Mouse (Mus musculus): Measurements from ENCODE around the gene Plk5. TPM values are rescaled to one million over a fixed set of nuclear protein-coding genes. Genes with fewer than 3 reads are reported as not detected.
A peak's percentile ranks its signal among the peaks of the same experiment; 100 is the strongest.

Plk5 gene
- polyA plus RNA-seq, 1 experiment from 2014 or later: 0.16 TPM

GRCm38 (mm10) chr10:80350292-80350691, 6.0 kb upstream of the Plk5 start:
- no peak overlapping the region for H3K27ac ChIP-seq
- peaks cover 99% of the 10 kb centered on the region for H3K27me3 ChIP-seq (ENCODE audit: insufficient read depth, poor library complexity, severe bottlenecking)
- DNase-seq (ENCODE audit: low spot score): peak; percentile 92
- no peaks in the 10 kb centered on the region for H3K36me3 ChIP-seq
- peaks cover 37% of the 10 kb centered on the region for H3K4me1 ChIP-seq
- 5% methylated on average over 7 of the region's 7 CpGs for WGBS
- H3K9me3 ChIP-seq: no peaks in the 10 kb centered on the region
- no peak overlapping the region for H3K4me3 ChIP-seq

- Histone ChIP-seq H3K9me3 (no peaks in the 10 kb centered on the region), H3K27ac (no peak overlapping the region), H3K4me1 (peaks cover 43% of the 10 kb centered on the region), H3K36me3 (no peaks in the 10 kb centered on the region), H3K27me3 (ENCODE audit: insufficient read depth, poor library complexity, severe bottlenecking) (peaks cover 99% of the 10 kb centered on the region), H3K4me3 (no peak overlapping the region)
- 26% methylated on average over 11 of the region's 11 CpGs for WGBS
- no peak for DNase-seq (ENCODE audit: low spot score)
Observed at GRCm38 (mm10) chr10:80351896-80352295, 4.4 kb upstream of the Plk5 start.

GRCm38 (mm10) chr10:80352727-80353126, 3.5 kb upstream of the Plk5 start:
- H3K27ac ChIP-seq: no peak overlapping the region
- 41% methylated on average over 8 of the region's 8 CpGs for WGBS
- no peak for DNase-seq (ENCODE audit: low spot score)
- H3K36me3 ChIP-seq: no peaks in the 10 kb centered on the region
- no peak overlapping the region for H3K4me3 ChIP-seq
- no peaks in the 10 kb centered on the region for H3K9me3 ChIP-seq
- H3K4me1 ChIP-seq: peaks cover 43% of the 10 kb centered on the region
- H3K27me3 ChIP-seq (ENCODE audit: insufficient read depth, poor library complexity, severe bottlenecking): peaks cover 99% of the 10 kb centered on the region

- DNase-seq (ENCODE audit: low spot score): no peak
- Histone ChIP-seq H3K27me3 (ENCODE audit: insufficient read depth, poor library complexity, severe bottlenecking) (peaks cover 99% of the 10 kb centered on the region), H3K27ac (no peak overlapping the region), H3K4me3 (no peak overlapping the region), H3K9me3 (no peaks in the 10 kb centered on the region), H3K36me3 (no peaks in the 10 kb centered on the region), H3K4me1 (peaks cover 29% of the 10 kb centered on the region)
- WGBS: 13% methylated on average over 9 of the region's 9 CpGs
Observed at GRCm38 (mm10) chr10:80355431-80355830, 828 bp upstream of the Plk5 start.

- Histone ChIP-seq H3K36me3 (no peaks in the 10 kb centered on the region), H3K9me3 (no peaks in the 10 kb centered on the region), H3K27ac (no peak overlapping the region), H3K4me3 (peak overlapping the region; percentile 49), H3K27me3 (ENCODE audit: insufficient read depth, poor library complexity, severe bottlenecking) (peaks cover 99% of the 10 kb centered on the region), H3K4me1 (peaks cover 28% of the 10 kb centered on the region)
- DNase-seq (ENCODE audit: low spot score): no peak
- 4% methylated on average over 34 of the region's 34 CpGs for WGBS
Observed at GRCm38 (mm10) chr10:80356737-80357136, 478 bp downstream of the Plk5 start.

GRCm38 (mm10) chr10:80357336-80357735, 1.1 kb downstream of the Plk5 start:
- DNase-seq (ENCODE audit: low spot score): no peak
- 34% methylated on average over 7 of the region's 7 CpGs for WGBS
- H3K36me3 ChIP-seq: no peaks in the 10 kb centered on the region
- no peaks in the 10 kb centered on the region for H3K9me3 ChIP-seq
- peaks cover 94% of the 10 kb centered on the region for H3K27me3 ChIP-seq (ENCODE audit: insufficient read depth, poor library complexity, severe bottlenecking)
- peaks cover 26% of the 10 kb centered on the region for H3K4me1 ChIP-seq
- H3K27ac ChIP-seq: no peak overlapping the region
- no peak overlapping the region for H3K4me3 ChIP-seq

- H3K4me1 ChIP-seq: peaks cover 19% of the 10 kb centered on the region
- 7% methylated on average over 31 of the region's 31 CpGs for WGBS
- H3K27me3 ChIP-seq (ENCODE audit: insufficient read depth, poor library complexity, severe bottlenecking): peaks cover 94% of the 10 kb centered on the region
- H3K4me3 ChIP-seq: peak overlapping the region; percentile 44
- no peaks in the 10 kb centered on the region for H3K9me3 ChIP-seq
- no peak for DNase-seq (ENCODE audit: low spot score)
- H3K36me3 ChIP-seq: no peaks in the 10 kb centered on the region
- no peak overlapping the region for H3K27ac ChIP-seq
Observed at GRCm38 (mm10) chr10:80357994-80358639, 1.9 kb downstream of the Plk5 start.

- H3K27ac ChIP-seq: no peak overlapping the region
- H3K27me3 ChIP-seq (ENCODE audit: insufficient read depth, poor library complexity, severe bottlenecking): peaks cover 91% of the 10 kb centered on the region
- H3K4me3 ChIP-seq: no peak overlapping the region
- DNase-seq (ENCODE audit: low spot score): no peak
- H3K9me3 ChIP-seq: 0 out of 2 replicates have a peak, but pooled peaks cover 4% of the 10 kb centered on the region
- no peaks in the 10 kb centered on the region for H3K36me3 ChIP-seq
- H3K4me1 ChIP-seq: peaks cover 7% of the 10 kb centered on the region
- WGBS: 50% methylated on average over 6 of the region's 6 CpGs
Observed at GRCm38 (mm10) chr10:80363734-80364133, 7.5 kb downstream of the Plk5 start.

GRCm38 (mm10) chr10:80365736-80366135, 9.5 kb downstream of the Plk5 start:
- H3K36me3 ChIP-seq: no peaks in the 10 kb centered on the region
- peaks cover 71% of the 10 kb centered on the region for H3K27me3 ChIP-seq (ENCODE audit: insufficient read depth, poor library complexity, severe bottlenecking)
- WGBS: 60% methylated on average over 6 of the region's 6 CpGs
- no peak overlapping the region for H3K4me3 ChIP-seq
- no peak overlapping the region for H3K27ac ChIP-seq
- H3K4me1 ChIP-seq: peaks cover 7% of the 10 kb centered on the region
- 0 out of 2 replicates have a peak, but pooled peaks cover 4% of the 10 kb centered on the region for H3K9me3 ChIP-seq
- no peak for DNase-seq (ENCODE audit: low spot score)

GRCm38 (mm10) chr10:80367954-80368353, 11.7 kb downstream of the Plk5 start:
- 0 out of 2 replicates have a peak, but pooled peaks cover 4% of the 10 kb centered on the region for H3K9me3 ChIP-seq
- H3K27me3 ChIP-seq (ENCODE audit: insufficient read depth, poor library complexity, severe bottlenecking): peaks cover 65% of the 10 kb centered on the region
- DNase-seq (ENCODE audit: low spot score): no peak
- H3K4me3 ChIP-seq: no peak overlapping the region
- peaks cover 17% of the 10 kb centered on the region for H3K4me1 ChIP-seq
- H3K36me3 ChIP-seq: no peaks in the 10 kb centered on the region
- no peak overlapping the region for H3K27ac ChIP-seq
- WGBS: 66% methylated on average over 5 of the region's 5 CpGs

GRCm38 (mm10) chr10:80368392-80368791, 12.1 kb downstream of the Plk5 start:
- H3K27me3 ChIP-seq (ENCODE audit: insufficient read depth, poor library complexity, severe bottlenecking): peaks cover 65% of the 10 kb centered on the region
- 0 out of 2 replicates have a peak, but pooled peaks cover 4% of the 10 kb centered on the region for H3K9me3 ChIP-seq
- no peak overlapping the region for H3K4me3 ChIP-seq
- H3K36me3 ChIP-seq: no peaks in the 10 kb centered on the region
- DNase-seq (ENCODE audit: low spot score): no peak
- WGBS: 81% methylated on average over 6 of the region's 6 CpGs
- H3K4me1 ChIP-seq: peaks cover 17% of the 10 kb centered on the region
- no peak overlapping the region for H3K27ac ChIP-seq

GRCm38 (mm10) chr10:80369995-80370747, 13.9 kb downstream of the Plk5 start:
- H3K9me3 ChIP-seq: 0 out of 2 replicates have a peak, but pooled peaks cover 4% of the 10 kb centered on the region
- WGBS: 74% methylated on average over 21 of the region's 21 CpGs
- peaks cover 10% of the 10 kb centered on the region for H3K4me1 ChIP-seq
- H3K4me3 ChIP-seq: no peak overlapping the region
- H3K27me3 ChIP-seq (ENCODE audit: insufficient read depth, poor library complexity, severe bottlenecking): peaks cover 48% of the 10 kb centered on the region
- H3K27ac ChIP-seq: no peak overlapping the region
- H3K36me3 ChIP-seq: no peaks in the 10 kb centered on the region
- no peak for DNase-seq (ENCODE audit: low spot score)

GRCm38 (mm10) chr10:80371411-80371966, 15.2 kb downstream of the Plk5 start:
- WGBS: 5% methylated on average over 12 of the region's 12 CpGs
- DNase-seq (ENCODE audit: low spot score): no peak
- Histone ChIP-seq H3K27ac (no peak overlapping the region), H3K4me3 (peak overlapping the region; percentile 44), H3K27me3 (ENCODE audit: insufficient read depth, poor library complexity, severe bottlenecking) (peaks cover 38% of the 10 kb centered on the region), H3K9me3 (0 out of 2 replicates have a peak, but pooled peaks cover 4% of the 10 kb centered on the region), H3K4me1 (peaks cover 10% of the 10 kb centered on the region), H3K36me3 (no peaks in the 10 kb centered on the region)

All from heart, embryonic 10.5 days (tissue).